Mouse (Mus musculus) spleen, adult 2 months (tissue): ENCODE data around the gene Klhl30. TPM values are rescaled to one million over a fixed set of nuclear protein-coding genes. Genes with fewer than 3 reads are reported as not detected.

Experiments
- DNase-seq, 2 experiments: peaks; one replicate each; pipeline versions ENCODE4 v3.0.0 to v3.0.0-alpha.2; 2012 to 2021; ENCODE audit warnings: low spot score in 2 of 2, low read depth in 1 of 2
- H3K27ac ChIP-seq: fragments of 200-500 bp; 2 replicates; pipeline ENCODE4 v1.5.1; 2012; ENCODE audit warnings: low read length, inconsistent platforms; ENCODE audit not compliant: insufficient read depth
- H3K27me3 ChIP-seq: fragments of 200-500 bp; 2 replicates; pipeline ENCODE4 v1.6.1; 2012; ENCODE audit warnings: mild to moderate bottlenecking, moderate library complexity, low read length, inconsistent platforms; ENCODE audit not compliant: control insufficient read depth, insufficient read depth
- H3K36me3 ChIP-seq: fragments of 200-500 bp; 2 replicates; pipeline ENCODE4 v1.6.1; 2012; ENCODE audit warnings: mild to moderate bottlenecking, low read length, inconsistent platforms; ENCODE audit not compliant: control insufficient read depth, insufficient read depth
- H3K4me1 ChIP-seq: fragments of 200-500 bp; 2 replicates; pipeline ENCODE4 v1.6.1; 2011; ENCODE audit warnings: inconsistent platforms; ENCODE audit not compliant: control insufficient read depth, insufficient read depth, insufficient read length
- H3K4me3 ChIP-seq: fragments of 200-500 bp; 2 replicates; pipeline ENCODE4 v1.5.1; 2011; ENCODE audit warnings: mild to moderate bottlenecking, inconsistent platforms; ENCODE audit not compliant: insufficient read depth, insufficient read length; ENCODE audit errors: extremely low read depth
- CTCF ChIP-seq: fragments of 200-500 bp; IDR thresholded peaks from 2 replicates; pipeline ENCODE4 v1.5.1; 2011; ENCODE audit warnings: mild to moderate bottlenecking, inconsistent platforms; ENCODE audit not compliant: insufficient read depth, insufficient read length, insufficient replicate concordance; ENCODE audit errors: extremely low read depth
- POLR2A ChIP-seq: fragments of 200-500 bp; IDR thresholded peaks from 2 replicates; pipeline ENCODE4 v1.6.1; 2011; ENCODE audit warnings: low read depth, low read length, inconsistent platforms
- WGBS: fragments of 180-500 bp; shearing (Covaris S2); methylation state at CpG from one replicate; pipeline ENCODE4 v1.1.7; 2018; 5-methylcytosine and 5-hydroxymethylcytosine counted together
- polyA plus RNA-seq: library from polyadenylated mRNA; depleted of rRNA; stranded (reverse); fragments of >200 nt; gene quantifications from 2 replicates; pipeline ENCODE4 v1.2.3, GENCODE M21; 2012

The Klhl30 gene
- polyA plus RNA-seq, 1 experiment, result 0.84 TPM

- Histone ChIP-seq H3K4me1 (no peaks in the 10 kb centered on the region), H3K27ac (no peak overlapping the region), H3K4me3 (no peak overlapping the region), H3K36me3 (peaks cover 3% of the 10 kb centered on the region), H3K27me3 (no peaks in the 10 kb centered on the region)
- DNase-seq, result no peak
- TF ChIP-seq POLR2A, result no peak
- TF ChIP-seq CTCF, result no peak
- 92% methylated on average over 6 of the region's 6 CpGs for WGBS
Measured at GRCm38 (mm10) chr1:91317656-91318055, 33.2 kb upstream of the Klhl30 start.

GRCm38 (mm10) chr1:91321760-91322438 lies 28.9 kb upstream of the Klhl30 start, which contains the start of gene Espnl:
TSS of gene Espnl (plus strand) at chr1:91322075.
- DNase-seq, result no peak
- 52% methylated on average over 19 of the region's 19 CpGs for WGBS
- no peaks in the 10 kb centered on the region for H3K4me1 ChIP-seq
- no peak within 1 kb of the TSS for H3K4me3 ChIP-seq
- no peak within 1 kb of the TSS for H3K27ac ChIP-seq
- TF ChIP-seq POLR2A, result no peak
- TF ChIP-seq CTCF, result no peak
- peaks cover 1% of the 10 kb centered on the region for H3K36me3 ChIP-seq
- no peaks in the 10 kb centered on the region for H3K27me3 ChIP-seq

- H3K4me3 ChIP-seq, result no peak overlapping the region
- H3K4me1 ChIP-seq, result no peaks in the 10 kb centered on the region
- WGBS, result 87% methylated on average over 2 of the region's 2 CpGs
- H3K27ac ChIP-seq, result no peak overlapping the region
- H3K36me3 ChIP-seq, result peaks cover 1% of the 10 kb centered on the region; the same call in 1 of the 2 replicates
- no peak for TF ChIP-seq POLR2A
- no peak for TF ChIP-seq CTCF
- H3K27me3 ChIP-seq, result no peaks in the 10 kb centered on the region
- DNase-seq, result no peak
Measured at GRCm38 (mm10) chr1:91324646-91325045, 26.2 kb upstream of the Klhl30 start.

- Histone ChIP-seq H3K36me3 (no peaks in the 10 kb centered on the region), H3K27me3 (no peaks in the 10 kb centered on the region), H3K4me3 (no peak overlapping the region), H3K4me1 (no peaks in the 10 kb centered on the region), H3K27ac (no peak overlapping the region)
- TF ChIP-seq CTCF, result no peak
- TF ChIP-seq POLR2A, result no peak
- no peak for DNase-seq
- 75% methylated on average over 4 of the region's 4 CpGs for WGBS
Measured at GRCm38 (mm10) chr1:91325488-91326042, 25.3 kb upstream of the Klhl30 start.

- WGBS, result 62% methylated on average over 4 of the region's 4 CpGs
- H3K4me3 ChIP-seq, result no peak overlapping the region
- no peak for DNase-seq
- H3K27me3 ChIP-seq, result no peaks in the 10 kb centered on the region
- TF ChIP-seq CTCF, result no peak
- TF ChIP-seq POLR2A, result no peak
- no peak overlapping the region for H3K27ac ChIP-seq
- H3K36me3 ChIP-seq, result no peaks in the 10 kb centered on the region
- no peaks in the 10 kb centered on the region for H3K4me1 ChIP-seq
Measured at GRCm38 (mm10) chr1:91332102-91332501, 18.7 kb upstream of the Klhl30 start.

- Histone ChIP-seq H3K36me3 (no peaks in the 10 kb centered on the region), H3K4me3 (no peak overlapping the region), H3K27ac (no peak overlapping the region), H3K4me1 (no peaks in the 10 kb centered on the region), H3K27me3 (no peaks in the 10 kb centered on the region)
- DNase-seq, result no peak
- TF ChIP-seq CTCF, result no peak
- no peak for TF ChIP-seq POLR2A
Measured at GRCm38 (mm10) chr1:91333582-91333981, 17.2 kb upstream of the Klhl30 start.

GRCm38 (mm10) chr1:91337355-91337754 lies 13.5 kb upstream of the Klhl30 start:
- H3K27ac ChIP-seq, result no peak overlapping the region
- H3K27me3 ChIP-seq, result no peaks in the 10 kb centered on the region
- no peak overlapping the region for H3K4me3 ChIP-seq
- no peak for DNase-seq
- 0 out of 2 replicates have a peak, but pooled peaks cover 5% of the 10 kb centered on the region for H3K4me1 ChIP-seq
- TF ChIP-seq POLR2A (no peak), CTCF (no peak)
- H3K36me3 ChIP-seq, result no peaks in the 10 kb centered on the region
- WGBS, result 84% methylated on average over 7 of the region's 7 CpGs
